Mouse (Mus musculus): Measurements from ENCODE around the gene Grk6. TPM values are rescaled to one million over a fixed set of nuclear protein-coding genes. Genes with fewer than 3 reads are reported as not detected.

Grk6 gene
- polyA plus RNA-seq, 1 experiment from 2014 or later, result 35.5 TPM

DNA sequence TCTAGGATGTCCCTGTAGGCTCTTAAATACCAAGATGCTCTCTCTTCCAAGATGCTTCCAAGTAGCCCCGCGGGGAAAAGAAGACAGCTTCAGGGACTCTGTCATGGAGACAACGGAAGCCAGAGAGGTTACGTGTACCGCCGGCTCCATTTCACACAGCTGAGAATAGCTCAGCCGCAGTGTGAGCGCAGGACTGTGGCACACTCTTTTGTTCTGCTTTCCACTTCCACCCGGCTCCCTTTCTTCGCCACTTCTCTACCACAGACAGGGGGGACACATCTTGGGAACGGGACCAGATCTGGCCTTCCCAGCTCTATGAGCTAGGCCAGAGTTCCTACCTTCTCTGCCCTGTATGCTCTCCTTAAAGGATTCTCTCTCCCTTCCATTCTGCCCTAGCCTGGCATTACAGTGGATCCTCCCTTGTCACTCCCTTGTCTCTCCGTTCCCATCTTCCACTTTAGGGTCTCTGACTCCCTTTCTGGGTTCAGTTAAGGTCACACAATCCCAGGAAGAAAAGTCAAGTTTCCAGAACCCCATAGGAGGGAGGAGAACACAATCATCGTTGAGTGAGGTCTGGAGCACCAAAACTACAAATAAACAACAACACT, 39.0 kb upstream of the Grk6 start:
- no peak overlapping the region for H3K9ac ChIP-seq (replicated peaks; ENCODE audit: low read depth, low read length)
- H3K36me3 ChIP-seq (ENCODE audit: control insufficient read depth, insufficient read depth, low read length), result no peaks in the 10 kb centered on the region
- H3K4me2 ChIP-seq (replicated peaks; ENCODE audit: low read depth, low read length), result no peak overlapping the region
- H3K4me3 ChIP-seq (ENCODE audit: low read depth, low read length), result no peak overlapping the region
- no peaks in the 10 kb centered on the region for H3K27me3 ChIP-seq (ENCODE audit: control insufficient read depth, insufficient read depth, low read length)
- WGBS, result 69% methylated on average over 13 of the region's 13 CpGs
- ATAC-seq (ENCODE audit: insufficient number of reproducible peaks, insufficient read depth, low FRiP score, low read depth), result no peak
- no peaks in the 10 kb centered on the region for H3K9me3 ChIP-seq (ENCODE audit: control insufficient read depth, low read depth, low read length)
- no peaks in the 10 kb centered on the region for H3K4me1 ChIP-seq (ENCODE audit: control insufficient read depth, insufficient read depth, low read length)
- H3K27ac ChIP-seq (ENCODE audit: low read length), result no peak overlapping the region

GRCm38 (mm10) chr13:55407341-55407740, 37.5 kb upstream of the Grk6 start:
- Histone ChIP-seq H3K9me3 (ENCODE audit: control insufficient read depth, low read depth, low read length) (no peaks in the 10 kb centered on the region), H3K9ac (replicated peaks; ENCODE audit: low read depth, low read length) (no peak overlapping the region), H3K4me2 (replicated peaks; ENCODE audit: low read depth, low read length) (no peak overlapping the region), H3K27ac (ENCODE audit: low read length) (no peak overlapping the region), H3K36me3 (ENCODE audit: control insufficient read depth, insufficient read depth, low read length) (no peaks in the 10 kb centered on the region), H3K4me1 (ENCODE audit: control insufficient read depth, insufficient read depth, low read length) (no peaks in the 10 kb centered on the region), H3K4me3 (ENCODE audit: low read depth, low read length) (no peak overlapping the region), H3K27me3 (ENCODE audit: control insufficient read depth, insufficient read depth, low read length) (no peaks in the 10 kb centered on the region)
- no peak for ATAC-seq (ENCODE audit: insufficient number of reproducible peaks, insufficient read depth, low FRiP score, low read depth)
- WGBS, result 94% methylated on average over 4 of the region's 4 CpGs

DNA sequence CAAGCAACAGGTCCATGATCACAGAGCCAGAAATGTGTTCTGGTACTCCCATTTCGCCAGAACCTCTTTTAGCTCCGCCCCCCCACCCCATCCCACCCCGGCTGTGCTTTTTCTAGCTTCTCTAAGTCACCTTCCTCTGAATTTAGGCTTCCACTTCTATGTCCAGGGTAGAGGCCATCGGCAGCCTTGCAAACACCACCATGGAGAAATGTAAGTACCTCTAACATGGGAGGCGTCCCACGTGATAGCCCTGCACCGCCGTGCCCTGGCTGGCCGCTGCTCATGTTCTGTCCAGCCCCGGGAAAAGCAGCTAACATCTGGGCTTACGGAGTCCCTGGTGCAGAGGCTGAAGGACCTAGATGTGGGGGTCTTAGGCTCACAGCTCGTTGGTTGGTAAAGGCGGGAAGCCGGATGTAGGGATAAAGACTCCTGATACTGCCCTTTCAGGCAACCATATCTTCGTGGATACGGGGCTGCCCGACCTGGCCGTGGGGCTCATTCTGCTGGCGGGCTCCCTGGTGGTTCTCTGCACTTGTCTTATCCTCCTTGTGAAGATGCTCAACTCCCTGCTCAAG, 36.2 kb upstream of the Grk6 start:
- H3K4me2 ChIP-seq (replicated peaks; ENCODE audit: low read depth, low read length), result no peak overlapping the region
- H3K36me3 ChIP-seq (ENCODE audit: control insufficient read depth, insufficient read depth, low read length), result no peaks in the 10 kb centered on the region
- no peak overlapping the region for H3K9ac ChIP-seq (replicated peaks; ENCODE audit: low read depth, low read length)
- no peaks in the 10 kb centered on the region for H3K4me1 ChIP-seq (ENCODE audit: control insufficient read depth, insufficient read depth, low read length)
- ATAC-seq (ENCODE audit: insufficient number of reproducible peaks, insufficient read depth, low FRiP score, low read depth), result no peak
- WGBS, result 84% methylated on average over 19 of the region's 19 CpGs
- no peaks in the 10 kb centered on the region for H3K27me3 ChIP-seq (ENCODE audit: control insufficient read depth, insufficient read depth, low read length)
- H3K27ac ChIP-seq (ENCODE audit: low read length), result no peak overlapping the region
- no peak overlapping the region for H3K4me3 ChIP-seq (ENCODE audit: low read depth, low read length)
- H3K9me3 ChIP-seq (ENCODE audit: control insufficient read depth, low read depth, low read length), result no peaks in the 10 kb centered on the region

DNA sequence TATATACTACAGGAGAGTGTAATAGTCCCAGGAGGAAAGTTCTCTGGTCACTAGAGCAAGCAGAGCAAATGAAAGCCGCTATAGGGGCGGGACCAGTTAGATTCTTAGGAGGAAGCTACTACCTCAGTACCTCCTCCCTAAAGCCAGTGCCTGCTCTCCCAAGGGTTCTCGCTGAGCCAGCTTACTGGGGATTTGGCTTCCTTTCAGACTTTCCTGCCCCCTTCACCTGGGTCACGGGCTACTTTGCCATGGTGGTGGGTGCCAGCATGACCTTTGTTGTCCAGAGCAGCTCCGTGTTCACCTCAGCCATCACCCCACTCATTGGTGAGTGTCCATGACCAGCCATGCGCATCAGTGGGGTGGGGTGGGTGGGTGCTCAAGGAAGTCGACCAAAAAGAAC, 33.0 kb upstream of the Grk6 start:
- no peak for ATAC-seq (ENCODE audit: insufficient number of reproducible peaks, insufficient read depth, low FRiP score, low read depth)
- 72% methylated on average over 7 of the region's 7 CpGs for WGBS
- H3K9me3 ChIP-seq (ENCODE audit: control insufficient read depth, low read depth, low read length), result no peaks in the 10 kb centered on the region

DNA sequence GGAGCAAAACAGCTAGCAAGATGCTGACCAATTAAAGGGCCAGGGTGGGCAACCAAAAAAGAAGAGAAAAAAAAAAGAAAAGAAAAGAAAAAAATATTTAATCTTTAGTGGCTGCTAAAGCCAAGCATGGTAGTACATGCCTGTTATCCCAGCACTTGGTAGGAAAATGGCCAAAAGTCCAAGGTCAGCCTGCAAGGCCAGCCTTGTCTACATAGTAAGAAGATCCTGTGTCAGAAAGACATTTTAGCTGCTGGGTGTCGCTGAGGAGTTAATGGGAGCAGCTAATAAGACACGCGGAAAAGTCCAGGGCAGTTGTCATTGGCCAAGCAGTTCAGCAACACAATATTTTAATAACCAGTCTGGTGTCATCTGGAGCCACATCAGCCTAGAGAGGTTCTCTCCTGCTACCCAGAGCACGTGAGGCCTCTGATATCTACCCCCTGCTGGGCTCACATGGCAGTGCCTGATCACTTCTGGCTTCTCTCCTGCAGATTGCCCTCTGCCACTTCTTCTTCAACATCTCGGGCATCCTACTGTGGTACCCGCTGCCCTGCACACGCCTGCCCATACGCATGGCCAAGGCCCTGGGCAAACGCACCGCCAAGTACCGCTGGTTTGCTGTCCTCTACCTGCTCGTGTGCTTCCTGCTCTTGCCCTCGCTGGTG, 32.1 kb upstream of the Grk6 start:
- H3K36me3 ChIP-seq (ENCODE audit: control insufficient read depth, insufficient read depth, low read length), result no peaks in the 10 kb centered on the region
- H3K9me3 ChIP-seq (ENCODE audit: control insufficient read depth, low read depth, low read length), result no peaks in the 10 kb centered on the region
- ATAC-seq (ENCODE audit: insufficient number of reproducible peaks, insufficient read depth, low FRiP score, low read depth), result no peak
- no peak overlapping the region for H3K27ac ChIP-seq (ENCODE audit: low read length)
- 0 out of 2 replicates have a peak, but pooled peaks cover 3% of the 10 kb centered on the region for H3K4me1 ChIP-seq (ENCODE audit: control insufficient read depth, insufficient read depth, low read length)
- WGBS, result 81% methylated on average over 13 of the region's 13 CpGs
- no peak overlapping the region for H3K9ac ChIP-seq (replicated peaks; ENCODE audit: low read depth, low read length)
- H3K27me3 ChIP-seq (ENCODE audit: control insufficient read depth, insufficient read depth, low read length), result no peaks in the 10 kb centered on the region
- H3K4me3 ChIP-seq (ENCODE audit: low read depth, low read length), result no peak overlapping the region
- H3K4me2 ChIP-seq (replicated peaks; ENCODE audit: low read depth, low read length), result no peak overlapping the region

More for the DNA sequence above, 33.0 kb upstream of the Grk6 start:
- Histone ChIP-seq H3K4me3 (ENCODE audit: low read depth, low read length) (no peak overlapping the region), H3K27ac (ENCODE audit: low read length) (no peak overlapping the region), H3K4me2 (replicated peaks; ENCODE audit: low read depth, low read length) (no peak overlapping the region), H3K9ac (replicated peaks; ENCODE audit: low read depth, low read length) (no peak overlapping the region), H3K27me3 (ENCODE audit: control insufficient read depth, insufficient read depth, low read length) (no peaks in the 10 kb centered on the region), H3K4me1 (ENCODE audit: control insufficient read depth, insufficient read depth, low read length) (0 out of 2 replicates have a peak, but pooled peaks cover 3% of the 10 kb centered on the region), H3K36me3 (ENCODE audit: control insufficient read depth, insufficient read depth, low read length) (no peaks in the 10 kb centered on the region)

- ATAC-seq (ENCODE audit: insufficient number of reproducible peaks, insufficient read depth, low FRiP score, low read depth), result no peak
- Histone ChIP-seq H3K27ac (ENCODE audit: low read length) (no peak overlapping the region), H3K4me1 (ENCODE audit: control insufficient read depth, insufficient read depth, low read length) (0 out of 2 replicates have a peak, but pooled peaks cover 3% of the 10 kb centered on the region), H3K4me2 (replicated peaks; ENCODE audit: low read depth, low read length) (no peak overlapping the region), H3K27me3 (ENCODE audit: control insufficient read depth, insufficient read depth, low read length) (no peaks in the 10 kb centered on the region), H3K4me3 (ENCODE audit: low read depth, low read length) (no peak overlapping the region), H3K9me3 (ENCODE audit: control insufficient read depth, low read depth, low read length) (no peaks in the 10 kb centered on the region), H3K9ac (replicated peaks; ENCODE audit: low read depth, low read length) (no peak overlapping the region), H3K36me3 (ENCODE audit: control insufficient read depth, insufficient read depth, low read length) (no peaks in the 10 kb centered on the region)
- 86% methylated on average over 12 of the region's 12 CpGs for WGBS
Measured at GRCm38 (mm10) chr13:55413333-55413732, 31.5 kb upstream of the Grk6 start.

DNA sequence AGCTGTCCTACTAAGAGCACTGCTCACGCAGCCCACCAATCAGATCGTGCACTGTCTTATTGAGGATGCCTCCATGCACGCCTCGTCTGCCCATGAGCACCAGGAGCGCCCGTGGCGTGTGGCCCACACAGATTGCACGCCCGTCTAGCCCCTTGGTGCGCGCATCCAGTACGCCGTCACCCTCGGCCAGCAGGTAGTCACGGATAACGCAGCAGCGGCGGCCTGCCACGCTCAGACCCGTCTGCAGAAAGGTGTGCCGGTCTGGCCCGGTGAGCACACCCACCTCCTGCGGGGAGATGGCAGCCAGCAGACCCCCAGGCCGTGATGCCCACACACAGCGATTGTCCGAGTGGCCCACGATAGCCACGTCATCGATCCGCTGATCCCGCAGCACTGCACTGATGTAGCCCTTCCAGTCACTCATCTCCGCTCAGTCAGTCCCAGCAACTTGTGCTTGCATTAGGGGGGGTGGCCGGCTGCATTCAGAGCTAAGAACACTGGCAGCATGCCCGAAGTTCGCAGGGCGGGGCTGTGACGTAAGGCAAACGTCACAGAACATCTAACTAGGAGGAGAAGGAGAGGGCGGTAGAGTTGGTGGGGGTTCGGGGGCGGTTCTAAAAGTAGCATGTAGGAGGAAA, 30.0 kb upstream of the Grk6 start, which contains the start of gene Pfn3:
Gene Pfn3, minus strand, starts transcription at position 490 of the 638 bp plus-strand sequence.
- H3K4me3 ChIP-seq (ENCODE audit: low read depth, low read length), result peak within 1 kb of the TSS; percentile 22
- H3K27ac ChIP-seq (ENCODE audit: low read length), result no peak within 1 kb of the TSS
- no peaks in the 10 kb centered on the region for H3K9me3 ChIP-seq (ENCODE audit: control insufficient read depth, low read depth, low read length)
- ATAC-seq (ENCODE audit: insufficient number of reproducible peaks, insufficient read depth, low FRiP score, low read depth), result peak; percentile 73; the same call in 1 of the 2 replicates
- 8% methylated on average over 41 of the region's 41 CpGs for WGBS
- no peaks in the 10 kb centered on the region for H3K36me3 ChIP-seq (ENCODE audit: control insufficient read depth, insufficient read depth, low read length)
- H3K9ac ChIP-seq (replicated peaks; ENCODE audit: low read depth, low read length), result 0 out of 2 replicates have a peak within 1 kb of the TSS, but pooled peaks have one; percentile 25
- H3K27me3 ChIP-seq (ENCODE audit: control insufficient read depth, insufficient read depth, low read length), result peaks cover 4% of the 10 kb centered on the region; the same call in 1 of the 2 replicates
- 0 out of 2 replicates have a peak, but pooled peaks cover 3% of the 10 kb centered on the region for H3K4me1 ChIP-seq (ENCODE audit: control insufficient read depth, insufficient read depth, low read length)
- peak within 1 kb of the TSS; percentile 62 for H3K4me2 ChIP-seq (replicated peaks; ENCODE audit: low read depth, low read length)

- 0 out of 2 replicates have a peak, but pooled peaks have one; percentile 51 for ATAC-seq (ENCODE audit: insufficient number of reproducible peaks, insufficient read depth, low FRiP score, low read depth)
- Histone ChIP-seq H3K27ac (ENCODE audit: low read length) (no peak overlapping the region), H3K36me3 (ENCODE audit: control insufficient read depth, insufficient read depth, low read length) (no peaks in the 10 kb centered on the region), H3K27me3 (ENCODE audit: control insufficient read depth, insufficient read depth, low read length) (peaks cover 17% of the 10 kb centered on the region), H3K4me1 (ENCODE audit: control insufficient read depth, insufficient read depth, low read length) (0 out of 2 replicates have a peak, but pooled peaks cover 3% of the 10 kb centered on the region), H3K4me3 (ENCODE audit: low read depth, low read length) (no peak overlapping the region), H3K9ac (replicated peaks; ENCODE audit: low read depth, low read length) (no peak overlapping the region), H3K4me2 (replicated peaks; ENCODE audit: low read depth, low read length) (no peak overlapping the region), H3K9me3 (ENCODE audit: control insufficient read depth, low read depth, low read length) (no peaks in the 10 kb centered on the region)
- 10% methylated on average over 12 of the region's 12 CpGs for WGBS
Measured at GRCm38 (mm10) chr13:55418004-55418403, 26.9 kb upstream of the Grk6 start.
